Mouse (Mus musculus): ENCODE measurements around the gene Esr1. TPM values are rescaled to one million over a fixed set of nuclear protein-coding genes. Genes with fewer than 3 reads are reported as not detected.

The Esr1 gene
- polyA plus RNA-seq, 1 experiment from 2014 or later, result 0.12 TPM

- Histone ChIP-seq H3K27me3 (no peaks in the 10 kb centered on the region), H3K27ac (no peak overlapping the region), H3K9me3 (no peaks in the 10 kb centered on the region), H3K4me1 (replicated peaks) (no peaks in the 10 kb centered on the region), H3K9ac (replicated peaks) (no peak overlapping the region), H3K36me3 (no peaks in the 10 kb centered on the region), H3K4me3 (replicated peaks) (no peak overlapping the region), H3K4me2 (replicated peaks) (no peak overlapping the region)
- ATAC-seq, result no peak
Measured at GRCm38 (mm10) chr10:4623319-4623718, 11.9 kb downstream of the Esr1 start.

- no peaks in the 10 kb centered on the region for H3K9me3 ChIP-seq
- 87% methylated on average over 4 of the region's 4 CpGs for WGBS
- H3K4me3 ChIP-seq (replicated peaks), result no peak overlapping the region
- no peak overlapping the region for H3K9ac ChIP-seq (replicated peaks)
- H3K36me3 ChIP-seq, result no peaks in the 10 kb centered on the region
- ATAC-seq, result no peak
- no peak overlapping the region for H3K4me2 ChIP-seq (replicated peaks)
- no peaks in the 10 kb centered on the region for H3K27me3 ChIP-seq
- no peaks in the 10 kb centered on the region for H3K4me1 ChIP-seq (replicated peaks)
- H3K27ac ChIP-seq, result no peak overlapping the region
Measured at GRCm38 (mm10) chr10:4624581-4624980, 13.2 kb downstream of the Esr1 start.

GRCm38 (mm10) chr10:4625300-4625699 lies 13.9 kb downstream of the Esr1 start:
- no peaks in the 10 kb centered on the region for H3K9me3 ChIP-seq
- no peaks in the 10 kb centered on the region for H3K27me3 ChIP-seq
- no peaks in the 10 kb centered on the region for H3K36me3 ChIP-seq
- H3K4me1 ChIP-seq (replicated peaks), result no peaks in the 10 kb centered on the region
- H3K4me2 ChIP-seq (replicated peaks), result no peak overlapping the region
- no peak overlapping the region for H3K27ac ChIP-seq
- 82% methylated on average over 6 of the region's 6 CpGs for WGBS
- no peak overlapping the region for H3K9ac ChIP-seq (replicated peaks)
- no peak for ATAC-seq
- H3K4me3 ChIP-seq (replicated peaks), result no peak overlapping the region

GRCm38 (mm10) chr10:4626432-4626831 lies 15.0 kb downstream of the Esr1 start:
- Histone ChIP-seq H3K9ac (replicated peaks) (no peak overlapping the region), H3K36me3 (no peaks in the 10 kb centered on the region), H3K27ac (no peak overlapping the region), H3K4me2 (replicated peaks) (no peak overlapping the region), H3K4me1 (replicated peaks) (no peaks in the 10 kb centered on the region), H3K4me3 (replicated peaks) (no peak overlapping the region), H3K27me3 (no peaks in the 10 kb centered on the region), H3K9me3 (no peaks in the 10 kb centered on the region)
- ATAC-seq, result no peak
- WGBS, result 81% methylated on average over 7 of the region's 7 CpGs

GRCm38 (mm10) chr10:4626996-4627395 lies 15.6 kb downstream of the Esr1 start:
- ATAC-seq, result no peak
- H3K4me2 ChIP-seq (replicated peaks), result no peak overlapping the region
- no peak overlapping the region for H3K27ac ChIP-seq
- no peaks in the 10 kb centered on the region for H3K4me1 ChIP-seq (replicated peaks)
- H3K36me3 ChIP-seq, result no peaks in the 10 kb centered on the region
- H3K27me3 ChIP-seq, result no peaks in the 10 kb centered on the region
- H3K9me3 ChIP-seq, result no peaks in the 10 kb centered on the region
- H3K9ac ChIP-seq (replicated peaks), result no peak overlapping the region
- 91% methylated on average over 8 of the region's 8 CpGs for WGBS
- no peak overlapping the region for H3K4me3 ChIP-seq (replicated peaks)

GRCm38 (mm10) chr10:4627415-4627814 lies 16.0 kb downstream of the Esr1 start:
- Histone ChIP-seq H3K4me3 (replicated peaks) (no peak overlapping the region), H3K27me3 (no peaks in the 10 kb centered on the region), H3K9ac (replicated peaks) (no peak overlapping the region), H3K4me2 (replicated peaks) (no peak overlapping the region), H3K9me3 (no peaks in the 10 kb centered on the region), H3K36me3 (no peaks in the 10 kb centered on the region), H3K27ac (no peak overlapping the region), H3K4me1 (replicated peaks) (no peaks in the 10 kb centered on the region)
- 90% methylated on average over 9 of the region's 9 CpGs for WGBS
- ATAC-seq, result no peak

- Histone ChIP-seq H3K4me2 (replicated peaks) (no peak overlapping the region), H3K4me1 (replicated peaks) (no peaks in the 10 kb centered on the region), H3K9me3 (no peaks in the 10 kb centered on the region), H3K9ac (replicated peaks) (no peak overlapping the region), H3K36me3 (no peaks in the 10 kb centered on the region), H3K27ac (no peak overlapping the region), H3K27me3 (no peaks in the 10 kb centered on the region), H3K4me3 (replicated peaks) (no peak overlapping the region)
- ATAC-seq, result no peak
Measured at GRCm38 (mm10) chr10:4629314-4629713, 17.9 kb downstream of the Esr1 start.

- Histone ChIP-seq H3K4me2 (replicated peaks) (no peak overlapping the region), H3K36me3 (no peaks in the 10 kb centered on the region), H3K9ac (replicated peaks) (no peak overlapping the region), H3K4me1 (replicated peaks) (no peaks in the 10 kb centered on the region), H3K4me3 (replicated peaks) (no peak overlapping the region), H3K27ac (no peak overlapping the region), H3K27me3 (no peaks in the 10 kb centered on the region), H3K9me3 (no peaks in the 10 kb centered on the region)
- WGBS, result 85% methylated on average over 11 of the region's 11 CpGs
- ATAC-seq, result no peak
Measured at GRCm38 (mm10) chr10:4632211-4632704, 20.9 kb downstream of the Esr1 start.

GRCm38 (mm10) chr10:4633287-4634030 lies 22.1 kb downstream of the Esr1 start:
- Histone ChIP-seq H3K4me1 (replicated peaks) (no peaks in the 10 kb centered on the region), H3K27me3 (no peaks in the 10 kb centered on the region), H3K4me2 (replicated peaks) (no peak overlapping the region), H3K36me3 (no peaks in the 10 kb centered on the region), H3K4me3 (replicated peaks) (no peak overlapping the region), H3K27ac (no peak overlapping the region), H3K9ac (replicated peaks) (no peak overlapping the region), H3K9me3 (no peaks in the 10 kb centered on the region)
- WGBS, result 82% methylated on average over 14 of the region's 14 CpGs
- ATAC-seq, result no peak

GRCm38 (mm10) chr10:4635740-4636139 lies 24.3 kb downstream of the Esr1 start:
- H3K27ac ChIP-seq, result no peak overlapping the region
- H3K4me3 ChIP-seq (replicated peaks), result no peak overlapping the region
- H3K36me3 ChIP-seq, result no peaks in the 10 kb centered on the region
- H3K9ac ChIP-seq (replicated peaks), result no peak overlapping the region
- no peak overlapping the region for H3K4me2 ChIP-seq (replicated peaks)
- H3K9me3 ChIP-seq, result no peaks in the 10 kb centered on the region
- no peaks in the 10 kb centered on the region for H3K27me3 ChIP-seq
- WGBS, result 85% methylated on average over 6 of the region's 6 CpGs
- ATAC-seq, result no peak
- H3K4me1 ChIP-seq (replicated peaks), result no peaks in the 10 kb centered on the region

- Histone ChIP-seq H3K27ac (no peak overlapping the region), H3K27me3 (no peaks in the 10 kb centered on the region), H3K4me2 (replicated peaks) (no peak overlapping the region), H3K36me3 (no peaks in the 10 kb centered on the region), H3K4me1 (replicated peaks) (no peaks in the 10 kb centered on the region), H3K9ac (replicated peaks) (no peak overlapping the region), H3K4me3 (replicated peaks) (no peak overlapping the region), H3K9me3 (no peaks in the 10 kb centered on the region)
- WGBS, result 95% methylated on average over 7 of the region's 7 CpGs
- ATAC-seq, result no peak
Measured at GRCm38 (mm10) chr10:4646074-4646473, 34.7 kb downstream of the Esr1 start.

GRCm38 (mm10) chr10:4646851-4647250 lies 35.5 kb downstream of the Esr1 start:
- 88% methylated on average over 9 of the region's 9 CpGs for WGBS
- Histone ChIP-seq H3K27ac (no peak overlapping the region), H3K36me3 (no peaks in the 10 kb centered on the region), H3K4me1 (replicated peaks) (no peaks in the 10 kb centered on the region), H3K4me3 (replicated peaks) (no peak overlapping the region), H3K9me3 (no peaks in the 10 kb centered on the region), H3K27me3 (no peaks in the 10 kb centered on the region), H3K4me2 (replicated peaks) (no peak overlapping the region), H3K9ac (replicated peaks) (no peak overlapping the region)
- ATAC-seq, result no peak

- 89% methylated on average over 5 of the region's 5 CpGs for WGBS
Measured at GRCm38 (mm10) chr10:4665380-4665779, 54.0 kb downstream of the Esr1 start.

More at GRCm38 (mm10) chr10:4665380-4665779, 54.0 kb downstream of the Esr1 start:
- no peak for ATAC-seq
- Histone ChIP-seq H3K4me2 (replicated peaks) (no peak overlapping the region), H3K36me3 (no peaks in the 10 kb centered on the region), H3K9ac (replicated peaks) (no peak overlapping the region), H3K27me3 (no peaks in the 10 kb centered on the region), H3K9me3 (no peaks in the 10 kb centered on the region), H3K4me3 (replicated peaks) (no peak overlapping the region), H3K4me1 (replicated peaks) (no peaks in the 10 kb centered on the region), H3K27ac (no peak overlapping the region)

Data from midbrain, embryonic 13.5 days (tissue).